Mouse (Mus musculus) myocyte (in vitro differentiated cells): ENCODE results near the gene Ercc2. TPM values are rescaled to one million over a fixed set of nuclear protein-coding genes. Genes with fewer than 3 reads are reported as not detected.

ENCODE experiments used
- H3K27me3 ChIP-seq: one replicate; pipeline ENCODE4 v1.6.1; 2011; ENCODE audit not compliant: control insufficient read depth, insufficient read depth, insufficient read length
- H3K36me3 ChIP-seq: one replicate; pipeline ENCODE4 v1.6.1; 2011; ENCODE audit not compliant: control insufficient read depth, insufficient read depth
- H3K4me2 ChIP-seq: one replicate; pipeline ENCODE4 v1.6.1; 2011; ENCODE audit warnings: low read depth, control low read depth
- H3K4me3 ChIP-seq: one replicate; pipeline ENCODE4 v1.5.1; 2011; ENCODE audit warnings: mild to moderate bottlenecking, control low read depth, moderate library complexity
- H3K79me2 ChIP-seq: one replicate; pipeline ENCODE4 v1.6.1; 2011; ENCODE audit not compliant: control insufficient read depth, insufficient read depth
- H3ac ChIP-seq: one replicate; pipeline ENCODE4 v1.6.1; 2011; ENCODE audit not compliant: control insufficient read depth, insufficient read length
- CEBPB ChIP-seq: IDR thresholded peaks from 2 replicates; pipeline ENCODE4 v1.6.1; 2011; ENCODE audit warnings: mild to moderate bottlenecking, moderate library complexity; ENCODE audit not compliant: poor library complexity, insufficient read depth, severe bottlenecking
- E2F4 ChIP-seq: IDR thresholded peaks from one replicate; pipeline ENCODE4 v1.6.1; 2011; ENCODE audit warnings: mild to moderate bottlenecking, control low read depth, moderate library complexity; ENCODE audit not compliant: insufficient read depth
- MAX ChIP-seq: IDR thresholded peaks from one replicate; pipeline ENCODE4 v1.6.1; 2011; ENCODE audit warnings: low read depth, mild to moderate bottlenecking, control low read depth
- MYOD1 ChIP-seq, 3 experiments: IDR thresholded peaks; one replicate each; pipeline ENCODE4 v1.6.1; 2011; ENCODE audit warnings: control low read depth in 2 of 3, low read depth in 2 of 3, mild to moderate bottlenecking in 2 of 3, moderate library complexity in 1 of 3; ENCODE audit not compliant: insufficient read length in 2 of 3, control insufficient read depth in 1 of 3
- MYOG ChIP-seq, 3 experiments: IDR thresholded peaks; one replicate each; pipeline ENCODE4 v1.6.1; 2011; ENCODE audit warnings: control low read depth in 2 of 3, low read depth in 2 of 3, mild to moderate bottlenecking in 2 of 3; ENCODE audit not compliant: insufficient read length in 2 of 3, control insufficient read depth in 1 of 3, insufficient read depth in 1 of 3
- POLR2A ChIP-seq: IDR thresholded peaks from one replicate; pipeline ENCODE4 v1.6.1; 2011; ENCODE audit warnings: low read depth, mild to moderate bottlenecking, control low read depth, moderate library complexity; ENCODE audit not compliant: insufficient read length
- POLR2AphosphoS2 ChIP-seq: IDR thresholded peaks from one replicate; pipeline ENCODE4 v1.6.1; 2011; ENCODE audit warnings: low read depth, control low read depth; ENCODE audit not compliant: insufficient read length
- REST ChIP-seq: IDR thresholded peaks from one replicate; pipeline ENCODE4 v1.6.1; 2011; ENCODE audit warnings: mild to moderate bottlenecking, control low read depth, moderate library complexity; ENCODE audit not compliant: insufficient read depth, insufficient read length
- SRF ChIP-seq: IDR thresholded peaks from one replicate; pipeline ENCODE4 v1.6.1; 2011; ENCODE audit warnings: low read depth; ENCODE audit not compliant: control insufficient read depth, insufficient read length
- TCF12 ChIP-seq: IDR thresholded peaks from one replicate; pipeline ENCODE4 v1.6.1; 2011; ENCODE audit warnings: mild to moderate bottlenecking, control low read depth; ENCODE audit not compliant: poor library complexity, insufficient read depth, severe bottlenecking
- TCF3 ChIP-seq: IDR thresholded peaks from one replicate; pipeline ENCODE4 v1.6.1; 2011; ENCODE audit warnings: low read depth, control low read depth; ENCODE audit not compliant: insufficient read length
- USF1 ChIP-seq: IDR thresholded peaks from one replicate; pipeline ENCODE4 v1.6.1; 2011; ENCODE audit warnings: low read depth, mild to moderate bottlenecking, control low read depth, moderate library complexity
- polyA plus RNA-seq: library from polyadenylated mRNA; unstranded; fragments of >200 nt; fragmentation: generic; extraction: Trizol; gene quantifications from one replicate; pipeline ENCODE4 v1.2.1, GENCODE M21; 2012; ENCODE audit warnings: missing spikeins

Ercc2 gene
- polyA plus RNA-seq, 1 experiment, result 11.5 TPM

GRCm38 (mm10) chr7:19356311-19356710 is 25.5 kb upstream of the Ercc2 start:
- Histone ChIP-seq H3K4me3 (no peak overlapping the region), H3K36me3 (no peaks in the 10 kb centered on the region), H3K27me3 (no peaks in the 10 kb centered on the region), H3K4me2 (no peak overlapping the region), H3K79me2 (peaks cover 12% of the 10 kb centered on the region), H3ac (no peak overlapping the region)
- TF ChIP-seq MYOG (IDR thresholded peaks at IDR 0.05; ENCODE audit: control insufficient read depth in 1 of 3, insufficient read depth in 1 of 3, insufficient read length in 2 of 3, low read depth in 2 of 3) (no peak), MAX (no peak), SRF (no peak), TCF12 (no peak), MYOD1 (IDR thresholded peaks at IDR 0.05; ENCODE audit: control insufficient read depth in 1 of 3, insufficient read length in 2 of 3, low read depth in 2 of 3) (no peak), REST (no peak), E2F4 (no peak), POLR2A (no peak), TCF3 (no peak), CEBPB (no peak), USF1 (no peak), POLR2AphosphoS2 (no peak)

- H3K79me2 ChIP-seq, result peaks cover 26% of the 10 kb centered on the region
- peak overlapping the region; percentile 98 for H3K4me2 ChIP-seq
- H3K4me3 ChIP-seq, result peak overlapping the region; percentile 90
- H3ac ChIP-seq, result peak overlapping the region; percentile 34
- no peaks in the 10 kb centered on the region for H3K27me3 ChIP-seq
- TF ChIP-seq POLR2A, result no peak
- no peak for TF ChIP-seq MAX
- TF ChIP-seq E2F4, result no peak
- TF ChIP-seq TCF12, result no peak
- TF ChIP-seq MYOD1 (IDR thresholded peaks at IDR 0.05; ENCODE audit: control insufficient read depth in 1 of 3, insufficient read length in 2 of 3, low read depth in 2 of 3), result no peak
- no peak for TF ChIP-seq TCF3
- TF ChIP-seq REST, result no peak
- TF ChIP-seq USF1, result no peak
- TF ChIP-seq CEBPB, result no peak
- no peak for TF ChIP-seq SRF
- TF ChIP-seq POLR2AphosphoS2, result no peak
- TF ChIP-seq MYOG (IDR thresholded peaks at IDR 0.05; ENCODE audit: control insufficient read depth in 1 of 3, insufficient read depth in 1 of 3, insufficient read length in 2 of 3, low read depth in 2 of 3), result no peak
- H3K36me3 ChIP-seq, result no peaks in the 10 kb centered on the region
These were observed 24.1 kb upstream of the Ercc2 start for GRCm38 (mm10) chr7:19357381-19358375.

- Histone ChIP-seq H3K4me3 (peak overlapping the region; percentile 90), H3K36me3 (no peaks in the 10 kb centered on the region), H3ac (peak overlapping the region; percentile 34), H3K27me3 (no peaks in the 10 kb centered on the region), H3K79me2 (peaks cover 34% of the 10 kb centered on the region), H3K4me2 (peak overlapping the region; percentile 98)
- TF ChIP-seq MAX (no peak), POLR2AphosphoS2 (no peak), MYOG (IDR thresholded peaks at IDR 0.05; ENCODE audit: control insufficient read depth in 1 of 3, insufficient read depth in 1 of 3, insufficient read length in 2 of 3, low read depth in 2 of 3) (no peak), MYOD1 (IDR thresholded peaks at IDR 0.05; ENCODE audit: control insufficient read depth in 1 of 3, insufficient read length in 2 of 3, low read depth in 2 of 3) (no peak), SRF (no peak), CEBPB (no peak), TCF12 (no peak), TCF3 (no peak), REST (no peak), POLR2A (no peak), E2F4 (no peak)
These were observed 23.2 kb upstream of the Ercc2 start for GRCm38 (mm10) chr7:19358634-19359033.

DNA sequence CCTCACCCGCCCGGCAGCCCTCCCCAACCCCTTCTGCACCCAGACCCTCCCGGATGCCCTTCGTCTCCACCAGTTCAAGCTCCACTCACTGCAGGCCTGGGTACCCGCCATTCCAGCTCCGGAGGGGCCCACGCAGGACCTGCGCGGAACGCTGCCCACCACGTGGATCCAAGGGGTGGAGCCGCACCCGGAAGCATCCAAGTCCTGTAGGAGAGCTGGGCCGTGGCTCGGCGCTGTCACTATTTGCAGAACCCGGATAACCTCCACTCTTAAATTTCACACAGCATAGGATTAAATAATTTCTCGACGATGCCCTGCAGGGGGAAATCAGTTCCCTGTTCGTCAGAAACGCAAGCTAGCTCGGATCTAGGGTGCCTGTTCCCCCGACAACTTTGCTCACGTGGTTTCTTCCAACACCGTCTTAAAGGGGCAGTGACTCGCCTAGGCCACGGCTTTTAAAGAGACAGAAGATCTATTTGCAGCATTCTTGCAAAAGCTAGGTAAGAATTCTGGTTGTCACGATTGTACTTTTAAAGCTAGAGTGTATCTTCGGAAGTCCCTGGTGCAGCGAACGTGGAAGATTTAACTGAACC is 22.4 kb upstream of the Ercc2 start, which contains the start of the genes Cd3eap and Ppp1r13l:
Gene Cd3eap (minus strand): TSS at position 185 of the 593 bp plus-strand sequence.
Gene Ppp1r13l (plus strand): TSS at position 451 of the 593 bp plus-strand sequence.
- Histone ChIP-seq H3K4me3 (peak within 1 kb of the TSS; percentile 90), H3K4me2 (peak within 1 kb of the TSS; percentile 98), H3K27me3 (no peaks in the 10 kb centered on the region), H3K36me3 (no peaks in the 10 kb centered on the region), H3K79me2 (peaks cover 37% of the 10 kb centered on the region), H3ac (peak within 1 kb of the TSS; percentile 34)
- peak; percentile 58 for TF ChIP-seq POLR2AphosphoS2
- TF ChIP-seq REST, result no peak
- no peak for TF ChIP-seq TCF12
- TF ChIP-seq USF1, result peak; percentile 62
- no peak for TF ChIP-seq MYOG (IDR thresholded peaks at IDR 0.05; ENCODE audit: control insufficient read depth in 1 of 3, insufficient read depth in 1 of 3, insufficient read length in 2 of 3, low read depth in 2 of 3)
- TF ChIP-seq E2F4, result no peak
- TF ChIP-seq MAX, result peak; percentile 30
- TF ChIP-seq POLR2A, result peak; percentile 65
- no peak for TF ChIP-seq MYOD1 (IDR thresholded peaks at IDR 0.05; ENCODE audit: control insufficient read depth in 1 of 3, insufficient read length in 2 of 3, low read depth in 2 of 3)
- TF ChIP-seq CEBPB, result no peak
